ENCODE assay signal across 24 mouse cellular contexts in genomic region chr5:89745112-89745511, GRCm38 (mm10).
"Had no signal": no experiment of that assay in that cellular context is flagged by ENCODE, and none has a peak within 500 bp of the region (broad histone marks: within the 10 kb centered on the region; RNA-seq: fewer than 3 reads in every experiment).

No protein-coding gene starts in this region.

- H3K9me3 ChIP-seq: embryonic facial prominence, embryonic 12.5 days; embryonic facial prominence, embryonic 13.5 days; embryonic facial prominence, embryonic 15.5 days; forebrain, embryonic 10.5 days; forebrain, embryonic 12.5 days; forebrain, embryonic 13.5 days; forebrain, embryonic 15.5 days; heart, embryonic 10.5 days had no signal

- H3K27ac ChIP-seq: embryonic facial prominence, embryonic 12.5 days; embryonic facial prominence, embryonic 13.5 days; embryonic facial prominence, embryonic 15.5 days; forebrain, embryonic 10.5 days; forebrain, embryonic 12.5 days; forebrain, embryonic 13.5 days; forebrain, embryonic 15.5 days; gastrocnemius, adult 2 months; heart, adult 2 months; heart, embryonic 10.5 days had no signal

- H3K4me1 ChIP-seq: embryonic facial prominence, embryonic 12.5 days; embryonic facial prominence, embryonic 15.5 days; forebrain, embryonic 10.5 days; forebrain, embryonic 12.5 days; forebrain, embryonic 13.5 days; forebrain, embryonic 15.5 days had no signal

- H3K27me3 ChIP-seq: embryonic facial prominence, embryonic 12.5 days; embryonic facial prominence, embryonic 13.5 days; embryonic facial prominence, embryonic 15.5 days; forebrain, embryonic 12.5 days; forebrain, embryonic 13.5 days; forebrain, embryonic 15.5 days had no signal

- DNase-seq: cerebellum, adult 9-11 months; cerebellum, postnatal 10 days; cerebellum, postnatal 14 days; cerebellum, postnatal 25 days; cerebellum, postnatal 36 days; embryo, embryonic 11 days; forebrain, postnatal 0 days; gastrocnemius, adult 2 months; gastrocnemius, postnatal 10 days; gastrocnemius, postnatal 14 days; gastrocnemius, postnatal 25 days; gastrocnemius, postnatal 36 days; heart, adult 11 months; heart, adult 18-20 months; heart, adult 2 months had no signal

- H3K9ac ChIP-seq: embryonic facial prominence, embryonic 12.5 days; embryonic facial prominence, embryonic 13.5 days; embryonic facial prominence, embryonic 15.5 days; forebrain, embryonic 12.5 days; forebrain, embryonic 13.5 days; forebrain, embryonic 15.5 days; forebrain, postnatal 0 days had no signal

- H3K4me3 ChIP-seq: embryonic facial prominence, embryonic 12.5 days; embryonic facial prominence, embryonic 13.5 days; embryonic facial prominence, embryonic 15.5 days; erythroblast, embryonic 14.5 days; forebrain, embryonic 10.5 days; forebrain, embryonic 12.5 days; forebrain, embryonic 13.5 days; forebrain, embryonic 15.5 days; gastrocnemius, adult 2 months; heart, adult 2 months; heart, embryonic 10.5 days had no signal

- H3K36me3 ChIP-seq: embryonic facial prominence, embryonic 12.5 days; embryonic facial prominence, embryonic 13.5 days; embryonic facial prominence, embryonic 15.5 days; forebrain, embryonic 10.5 days; forebrain, embryonic 12.5 days; forebrain, embryonic 15.5 days; heart, embryonic 10.5 days had no signal
